Mouse (Mus musculus) brain, adult 2 months (tissue): ENCODE measurements at regions not wholly inside any gene's neighbourhood (a gene's known extent, or its start where the extent isn't known, plus 50 kb on each side); places are given as distances from the start of the nearest gene placed in this dataset.

Experiments
- DNase-seq: peaks from one replicate; pipeline ENCODE4 v3.0.0; 2011; ENCODE audit warnings: low read depth, low spot score

- peak; percentile 20 for DNase-seq
Measured at GRCm38 (mm10) chr6:133904501-133904900, 50.9 kb upstream of the Kap start.

- DNase-seq, result no peak
Measured at GRCm38 (mm10) chr6:133934667-133935066, 81.1 kb upstream of the Kap start.

- peak; percentile 58 for DNase-seq
Measured at GRCm38 (mm10) chr6:133935671-133936070, 82.1 kb upstream of the Kap start.

- DNase-seq, result peak; percentile 9
Measured at GRCm38 (mm10) chr6:133959902-133960634, 75.4 kb upstream of the Etv6 start.

DNA sequence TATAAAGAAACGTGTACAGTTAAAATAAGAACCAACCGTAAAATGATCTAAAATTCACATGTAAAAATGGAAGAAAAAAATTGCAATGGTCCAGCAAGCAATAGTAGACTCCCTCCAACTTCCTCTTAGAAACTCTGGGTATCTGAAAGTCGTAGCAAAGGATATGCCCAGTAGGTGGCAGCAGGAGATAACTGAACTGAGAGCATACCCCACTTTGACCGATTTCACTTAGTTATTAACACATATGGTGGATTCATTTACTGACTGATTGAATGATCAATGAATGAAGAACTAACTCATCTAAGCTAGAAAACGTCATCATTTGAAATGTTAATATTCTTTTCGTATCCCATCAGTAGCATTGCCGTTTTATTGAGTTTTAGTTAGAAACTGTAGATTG lies 74.8 kb upstream of the Etv6 start:
- DNase-seq, result peak; percentile 82

- no peak for DNase-seq
Measured at GRCm38 (mm10) chr6:133962641-133963040, 72.9 kb upstream of the Etv6 start.

DNA sequence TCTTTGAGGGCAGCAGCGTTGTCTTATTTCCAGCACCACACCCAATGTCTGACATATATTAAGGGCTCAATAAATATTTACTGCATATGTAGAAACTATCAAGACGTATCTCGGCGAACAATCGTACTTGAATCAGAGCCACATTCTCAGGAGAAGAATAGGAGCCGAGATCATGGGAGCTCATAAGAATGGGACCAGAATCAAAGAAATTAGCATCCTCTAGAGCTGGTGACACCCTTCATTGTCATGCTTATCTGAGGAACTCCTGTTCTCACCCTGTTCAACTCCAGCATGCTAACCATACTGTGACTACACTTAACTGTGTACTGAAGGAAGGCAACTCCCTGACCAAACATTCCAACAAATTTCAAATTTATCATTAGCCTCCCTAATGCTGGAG lies 72.2 kb upstream of the Etv6 start:
- DNase-seq, result no peak

GRCm38 (mm10) chr6:133967286-133967685 lies 68.2 kb upstream of the Etv6 start:
- DNase-seq, result no peak

- DNase-seq, result no peak
Measured at GRCm38 (mm10) chr6:133972054-133972705, 63.3 kb upstream of the Etv6 start.

DNA sequence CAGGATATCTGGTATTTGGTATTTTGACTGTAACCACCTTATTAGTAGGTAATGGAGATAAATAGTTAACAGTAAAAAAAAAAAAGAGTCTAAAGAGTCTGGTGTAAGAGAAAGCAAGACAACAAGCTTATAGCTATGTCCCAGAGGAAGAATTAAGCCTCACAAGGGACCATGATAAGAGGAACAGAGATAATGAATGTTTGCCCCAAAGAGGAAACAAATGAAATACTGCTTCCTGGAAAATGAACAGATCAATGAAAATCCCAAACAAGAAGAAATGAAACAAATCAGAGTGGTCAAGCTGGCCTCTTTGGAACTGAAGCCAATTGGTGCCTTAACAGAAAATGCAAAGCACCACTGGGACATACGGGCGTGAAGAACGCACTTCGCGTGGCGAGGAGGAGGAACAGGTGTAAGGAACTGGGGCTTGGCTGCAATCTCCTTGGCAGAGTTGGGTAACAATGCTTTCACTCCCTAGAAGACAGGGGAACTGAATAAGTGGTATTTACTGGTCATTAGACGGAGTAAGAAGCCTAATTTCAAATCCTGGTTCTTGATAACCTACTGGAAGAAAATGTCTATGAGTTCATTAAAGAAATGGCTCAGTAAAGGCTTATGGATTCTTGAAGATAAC lies 62.2 kb upstream of the Etv6 start:
- DNase-seq, result no peak

GRCm38 (mm10) chr6:133975951-133976350 lies 59.5 kb upstream of the Etv6 start:
- no peak for DNase-seq

- no peak for DNase-seq
Measured at GRCm38 (mm10) chr6:133976854-133977253, 58.6 kb upstream of the Etv6 start.

DNA sequence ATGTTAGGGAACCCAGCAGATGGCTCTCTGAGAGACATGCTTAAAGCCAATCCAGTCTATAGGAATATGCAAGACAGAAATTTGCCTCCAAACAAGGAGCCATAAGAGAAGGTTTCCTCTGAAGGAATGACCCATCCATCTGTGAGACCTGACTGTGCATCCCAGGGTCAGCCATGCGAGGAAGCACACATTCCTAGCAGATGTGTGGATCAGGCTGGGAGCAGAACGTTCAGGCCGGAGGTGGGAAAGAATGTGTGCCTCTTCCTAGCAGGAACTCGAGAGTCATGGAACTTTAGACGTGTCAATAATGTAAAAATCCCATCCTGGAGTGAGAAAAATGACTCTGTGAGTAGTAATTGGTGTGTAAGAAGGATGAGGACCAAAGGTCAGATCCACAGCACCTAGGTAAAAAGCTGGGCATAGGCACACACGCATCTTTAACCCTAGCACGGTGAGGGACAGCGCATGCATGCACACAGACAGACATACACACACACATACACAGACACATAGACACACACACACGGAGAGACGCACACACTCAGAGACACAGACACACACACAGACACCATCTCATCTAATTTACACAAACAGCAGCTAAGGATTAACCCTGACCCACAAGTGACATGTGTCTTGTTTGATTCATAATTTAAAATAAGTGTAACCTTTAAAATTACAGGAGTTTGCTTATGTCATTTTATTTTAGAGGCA lies 51.5 kb upstream of the Etv6 start:
- no peak for DNase-seq

DNA sequence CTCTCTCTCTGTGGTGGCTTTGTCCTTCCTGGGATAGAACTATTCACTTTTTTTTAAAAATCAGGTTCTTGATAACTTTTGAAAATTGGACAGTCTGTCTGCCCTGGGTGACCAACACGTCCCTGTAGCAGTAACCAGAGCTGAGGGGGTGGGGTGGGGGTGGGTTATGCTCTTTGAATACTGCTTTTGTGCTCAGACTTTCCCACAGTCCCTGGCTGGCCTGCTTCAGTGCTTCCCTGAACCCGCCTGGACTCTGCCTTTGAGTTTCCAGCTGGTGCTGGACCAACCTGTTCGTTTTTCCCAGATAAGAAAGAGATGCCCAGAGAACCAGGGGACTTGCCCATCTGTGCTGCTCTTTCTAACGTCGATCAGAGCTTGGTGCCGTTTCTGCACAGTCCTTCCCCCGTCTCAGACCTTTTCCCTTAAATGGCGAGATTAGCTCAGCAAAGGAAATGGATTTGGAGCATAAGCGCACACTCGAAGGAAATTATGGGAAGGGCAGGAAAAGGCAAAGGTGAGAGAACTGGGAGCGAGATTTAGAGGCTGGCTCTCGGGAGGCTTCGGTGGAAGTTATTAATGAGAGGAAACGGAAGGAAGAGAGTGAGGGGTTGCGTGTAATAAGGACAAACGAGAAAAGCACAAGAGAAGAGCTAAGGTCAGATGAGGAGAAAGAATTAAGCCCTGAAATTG lies 50.7 kb upstream of the Etv6 start:
- peak; percentile 5 for DNase-seq
